Mouse (Mus musculus) liver, adult 2 months (tissue): Measurements from ENCODE around the gene Xcl1. TPM values are rescaled to one million over a fixed set of nuclear protein-coding genes. Genes with fewer than 3 reads are reported as not detected.

Source experiments
- DNase-seq: peaks from one replicate; pipeline ENCODE4 v3.0.0-alpha.2; 2011; ENCODE audit warnings: low read depth, low spot score; ENCODE audit errors: extremely low read depth
- H3K27ac ChIP-seq: fragments of 200-500 bp; replicated peaks from 2 replicates; pipeline ENCODE4 v1.5.1; 2012; ENCODE audit warnings: low read depth, mild to moderate bottlenecking, control low read depth, inconsistent platforms, low read length; ENCODE audit not compliant: insufficient read depth
- H3K27me3 ChIP-seq: fragments of 200-500 bp; 2 replicates; pipeline ENCODE4 v1.6.1; 2012; ENCODE audit warnings: mild to moderate bottlenecking, moderate library complexity, low read length, inconsistent platforms; ENCODE audit not compliant: control insufficient read depth, insufficient read depth
- H3K36me3 ChIP-seq: fragments of 200-500 bp; 2 replicates; pipeline ENCODE4 v1.6.1; 2012; ENCODE audit warnings: low read length, inconsistent platforms; ENCODE audit not compliant: control insufficient read depth, insufficient read depth
- H3K4me1 ChIP-seq: fragments of 200-500 bp; 2 replicates; pipeline ENCODE4 v1.6.1; 2011; ENCODE audit warnings: low read length; ENCODE audit not compliant: control insufficient read depth, insufficient read depth
- H3K4me3 ChIP-seq: fragments of 200-500 bp; 2 replicates; pipeline ENCODE4 v1.5.1; 2011; ENCODE audit warnings: low read depth, mild to moderate bottlenecking, control low read depth, low read length, moderate library complexity; ENCODE audit not compliant: insufficient read depth
- H3K79me2 ChIP-seq: fragments of 200-500 bp; 2 replicates; pipeline ENCODE4 v1.6.1; 2012; ENCODE audit warnings: inconsistent platforms, mild to moderate bottlenecking, low read length, moderate library complexity; ENCODE audit not compliant: control insufficient read depth, insufficient read depth
- H3K9ac ChIP-seq: fragments of 200-500 bp; 2 replicates; pipeline ENCODE4 v1.6.1; 2012; ENCODE audit warnings: low read depth, mild to moderate bottlenecking, control low read depth, inconsistent platforms, low read length
- CTCF ChIP-seq: fragments of 200-500 bp; IDR thresholded peaks from 2 replicates; pipeline ENCODE4 v1.5.1; 2011; ENCODE audit warnings: low read depth, low read length, control low read depth
- POLR2A ChIP-seq: fragments of 200-500 bp; IDR thresholded peaks from 2 replicates; pipeline ENCODE4 v1.6.1; 2011; ENCODE audit warnings: low read length, control low read depth; ENCODE audit not compliant: insufficient read depth; ENCODE audit errors: extremely low read depth
- WGBS: fragments of 180-500 bp; shearing (Covaris S2); methylation state at CpG from one replicate; pipeline ENCODE4 v1.1.7; 2018; 5-methylcytosine and 5-hydroxymethylcytosine counted together
- polyA plus RNA-seq: library from polyadenylated mRNA; depleted of rRNA; stranded (reverse); fragments of >200 nt; gene quantifications from 2 replicates; pipeline ENCODE4 v1.2.3, GENCODE M21; 2012
- total RNA-seq: library from RNA; depleted of rRNA; stranded (reverse); fragments of >200 nt; gene quantifications from 2 replicates; pipeline ENCODE4 v1.2.3, GENCODE M21; 2014

Xcl1 gene
- total and polyA plus RNA-seq, 2 experiments: 0.65 to 0.89 TPM

DNA sequence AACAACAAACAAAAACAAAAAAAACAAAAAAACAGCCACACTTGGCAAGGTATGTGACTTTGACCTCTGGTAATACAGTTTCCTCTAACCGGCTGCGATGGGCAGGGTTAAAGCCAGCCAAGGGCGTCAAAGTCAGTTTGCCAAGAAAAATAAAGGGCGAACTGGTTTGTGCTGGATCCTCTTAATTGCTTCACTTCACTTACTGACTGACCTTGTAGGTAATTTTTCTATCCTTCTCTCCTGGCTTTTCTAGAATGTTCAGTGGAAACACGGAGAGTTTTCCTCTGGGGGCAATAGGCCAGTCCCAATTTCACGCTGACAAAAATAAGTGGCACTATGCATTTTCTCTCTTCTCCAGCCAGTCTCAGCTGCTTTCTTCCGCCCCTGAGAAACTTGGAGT is 35.8 kb downstream of the Xcl1 start:
- Histone ChIP-seq H3K4me1 (peaks cover 10% of the 10 kb centered on the region; the same call in 1 of the 2 replicates), H3K9ac (no peak overlapping the region), H3K36me3 (no peaks in the 10 kb centered on the region), H3K27me3 (no peaks in the 10 kb centered on the region), H3K79me2 (no peaks in the 10 kb centered on the region), H3K27ac (peak overlapping the region; percentile 83), H3K4me3 (no peak overlapping the region)
- TF ChIP-seq POLR2A (no peak), CTCF (no peak)
- WGBS: 16% methylated on average over 7 of the region's 7 CpGs
- peak; percentile 89 for DNase-seq

DNA sequence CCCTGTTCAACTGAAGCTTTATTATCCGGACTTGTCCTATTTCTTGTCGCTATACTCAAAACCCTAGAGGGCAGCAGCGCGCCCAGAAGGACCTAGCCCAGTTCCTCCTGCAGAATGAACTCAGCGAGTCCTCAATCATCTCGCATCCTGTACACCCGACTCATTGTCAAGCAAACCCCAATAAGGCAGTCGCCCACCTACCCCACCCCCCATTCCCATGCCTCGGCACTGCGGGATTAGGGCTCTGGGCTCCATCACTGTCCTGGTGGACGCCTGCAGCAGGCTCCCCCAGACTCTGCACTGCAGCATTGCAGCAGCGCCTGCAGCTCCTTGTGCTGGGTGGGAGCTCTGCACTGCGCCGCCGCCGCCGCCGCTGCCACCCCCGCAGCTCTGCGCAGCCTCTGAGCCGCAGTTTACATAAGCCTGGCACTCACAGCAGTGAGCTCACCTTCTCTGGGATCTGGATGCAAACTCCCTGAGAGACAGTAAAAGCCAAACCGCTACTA is 36.4 kb downstream of the Xcl1 start:
- Histone ChIP-seq H3K27me3 (no peaks in the 10 kb centered on the region), H3K27ac (peak overlapping the region; percentile 76), H3K4me1 (peaks cover 10% of the 10 kb centered on the region; the same call in 1 of the 2 replicates), H3K79me2 (no peaks in the 10 kb centered on the region), H3K36me3 (no peaks in the 10 kb centered on the region), H3K4me3 (peak overlapping the region; percentile 88), H3K9ac (peak overlapping the region; percentile 81)
- TF ChIP-seq POLR2A: no peak
- peak; percentile 76 for TF ChIP-seq CTCF
- DNase-seq: peak; percentile 75
- 0% methylated on average over 22 of the region's 22 CpGs for WGBS

DNA sequence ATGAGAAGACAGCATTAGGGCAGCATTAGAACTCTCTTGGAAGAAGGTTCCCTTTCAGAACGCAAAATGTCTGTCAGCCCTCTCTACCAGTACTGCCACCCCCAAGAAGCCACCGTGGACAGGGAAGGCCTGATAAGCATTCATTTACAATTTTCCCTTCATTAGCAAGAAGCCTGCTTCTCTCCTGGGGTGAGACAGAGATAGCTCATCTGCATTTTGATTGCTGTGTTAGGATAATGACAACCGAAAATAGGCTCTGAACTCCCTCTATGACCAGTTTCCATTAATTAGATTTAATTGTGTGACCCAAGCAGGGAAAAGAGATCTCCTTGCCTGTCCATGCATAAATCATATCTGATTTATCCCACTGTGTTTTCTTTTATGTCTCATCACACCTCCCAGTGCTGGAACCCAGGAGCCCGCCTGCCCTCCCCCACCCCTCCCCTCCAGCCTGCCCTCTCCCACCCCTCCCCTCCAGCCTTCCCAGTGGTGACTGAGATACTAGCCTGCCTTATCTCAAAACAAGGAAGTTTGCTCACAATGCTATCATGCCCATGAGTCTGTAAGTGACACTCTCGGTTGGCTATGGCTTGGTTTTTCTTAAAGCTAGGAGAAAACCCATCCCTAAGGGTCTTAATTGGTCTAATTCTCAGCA is 38.0 kb downstream of the Xcl1 start:
- Histone ChIP-seq H3K9ac (no peak overlapping the region), H3K27ac (no peak overlapping the region), H3K79me2 (no peaks in the 10 kb centered on the region), H3K36me3 (no peaks in the 10 kb centered on the region), H3K27me3 (no peaks in the 10 kb centered on the region), H3K4me1 (peaks cover 10% of the 10 kb centered on the region; the same call in 1 of the 2 replicates), H3K4me3 (no peak overlapping the region)
- 69% methylated on average over 5 of the region's 5 CpGs for WGBS
- DNase-seq: no peak
- no peak for TF ChIP-seq POLR2A
- no peak for TF ChIP-seq CTCF

DNA sequence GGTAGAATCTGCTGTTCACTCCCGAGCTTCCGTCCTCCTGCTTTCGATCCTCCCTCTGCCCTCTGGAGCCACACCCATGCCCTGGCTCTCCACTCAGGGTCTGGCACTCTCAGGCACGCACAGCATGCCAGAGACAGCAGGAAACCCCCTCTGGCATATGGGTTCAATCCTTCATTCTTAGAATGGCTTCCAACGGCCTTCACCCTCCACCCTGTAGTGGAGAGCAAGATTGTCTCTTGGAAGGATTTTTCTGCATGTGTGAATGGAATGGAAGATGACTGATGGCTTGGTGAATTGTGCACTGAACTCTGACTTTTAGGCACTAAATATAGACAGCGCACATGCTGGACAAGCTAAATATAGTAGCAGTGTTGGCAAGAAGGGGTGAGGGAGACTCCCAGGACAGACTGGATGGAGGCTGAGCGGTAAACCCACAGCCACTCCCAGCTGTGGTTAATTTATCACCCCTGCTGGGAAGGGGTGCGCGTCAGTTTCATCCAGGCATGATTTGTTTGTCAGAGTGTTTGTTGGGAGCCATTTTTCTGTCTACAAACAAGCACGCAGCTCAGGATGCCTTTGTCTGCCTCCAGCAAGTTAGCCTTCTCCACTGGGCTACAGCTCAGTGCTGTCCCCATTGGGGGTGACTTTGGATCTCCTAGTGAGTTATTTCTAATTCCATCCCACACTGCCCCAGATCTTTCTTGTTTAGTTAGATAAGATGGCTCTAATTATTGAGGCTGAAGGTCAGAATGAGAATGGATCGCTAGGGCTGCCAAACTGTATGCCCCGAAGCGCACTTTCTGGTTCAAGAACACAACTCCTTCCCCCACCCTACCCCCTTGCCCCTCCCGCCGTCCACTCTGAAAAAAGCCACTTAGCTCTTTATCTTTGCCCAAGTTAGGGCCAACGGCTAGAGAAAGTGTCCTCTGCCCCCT is 38.8 kb downstream of the Xcl1 start:
- TF ChIP-seq CTCF: no peak
- no peak for TF ChIP-seq POLR2A
- WGBS: 62% methylated on average over 16 of the region's 16 CpGs
- DNase-seq: peak; percentile 46
- Histone ChIP-seq H3K4me3 (no peak overlapping the region), H3K36me3 (no peaks in the 10 kb centered on the region), H3K79me2 (no peaks in the 10 kb centered on the region), H3K27ac (no peak overlapping the region), H3K9ac (no peak overlapping the region), H3K4me1 (peaks cover 10% of the 10 kb centered on the region; the same call in 1 of the 2 replicates), H3K27me3 (no peaks in the 10 kb centered on the region)

DNA sequence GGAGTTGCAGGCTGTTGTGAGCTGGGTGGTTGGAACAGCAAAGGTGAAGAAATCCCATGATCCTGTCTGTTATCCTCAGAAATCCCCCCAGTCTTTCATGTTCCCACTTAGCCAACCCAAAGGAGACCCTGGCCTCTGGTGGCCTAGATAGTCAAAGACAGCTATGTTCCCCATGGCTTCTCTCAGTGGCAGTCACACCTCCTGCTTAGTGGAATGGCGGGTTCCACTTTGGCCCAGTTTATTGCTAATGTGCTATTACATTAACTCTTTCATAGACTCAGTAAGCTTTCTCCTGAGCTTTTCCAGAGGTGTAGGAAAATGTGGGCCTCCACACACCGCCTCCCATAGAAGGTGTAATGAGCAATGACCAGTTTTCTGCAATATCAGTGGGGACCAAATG is 39.5 kb downstream of the Xcl1 start:
- DNase-seq: no peak
- Histone ChIP-seq H3K27ac (no peak overlapping the region), H3K36me3 (no peaks in the 10 kb centered on the region), H3K4me1 (peaks cover 10% of the 10 kb centered on the region; the same call in 1 of the 2 replicates), H3K9ac (no peak overlapping the region), H3K79me2 (no peaks in the 10 kb centered on the region), H3K4me3 (no peak overlapping the region), H3K27me3 (no peaks in the 10 kb centered on the region)
- TF ChIP-seq POLR2A: no peak
- no peak for TF ChIP-seq CTCF
- WGBS: 84% methylated on average over 2 of the region's 2 CpGs
